9 mouse cellular contexts compared by ENCODE assay signal in genomic region chr14:62492196-62492850, GRCm38 (mm10). TPM values are rescaled to one million over a fixed set of nuclear protein-coding genes. Genes with fewer than 3 reads are reported as not detected.
DNase-seq lines count a peak whose midpoint lies in the region; ATAC-seq lines count a peak whose summit lies in the region.
"Had no signal": no experiment of that assay in that cellular context is flagged by ENCODE, and none has a peak within 500 bp of the region (broad histone marks: within the 10 kb centered on the region; RNA-seq: fewer than 3 reads in every experiment).

No protein-coding gene starts in this region.

- H3K27ac ChIP-seq in kidney, embryonic 15.5 days: no peak overlapping the region
- H3K27ac ChIP-seq: stomach, embryonic 15.5 days had no signal

- ATAC-seq in kidney, embryonic 15.5 days (replicated peaks; ENCODE audit: low FRiP score): no peak

- intact Hi-C loops in gastrocnemius, postnatal 36 days (cut with DNase I): loop anchor here (5.0 kb wide), 1 partner anchor 65 kb away; the partner anchor contains the start of gene Fam124a
- intact Hi-C loops in left cerebral cortex, postnatal 4 days (cut with DNase I): loop anchor here (10.0 kb wide), 2 partner anchors 112 to 442 kb away; no protein-coding TSS in a partner anchor

- no peaks in the 10 kb centered on the region for H3K27me3 ChIP-seq in kidney, embryonic 15.5 days
- H3K27me3 ChIP-seq: stomach, embryonic 15.5 days had no signal

- no peak overlapping the region for H3K4me2 ChIP-seq in kidney, embryonic 15.5 days
- H3K4me2 ChIP-seq: stomach, embryonic 15.5 days had no signal

- no peaks in the 10 kb centered on the region for H3K36me3 ChIP-seq in kidney, embryonic 15.5 days
- H3K36me3 ChIP-seq: stomach, embryonic 15.5 days had no signal

- peak; percentile 68 for DNase-seq in kidney, adult 11 months
- peak; percentile 89 for DNase-seq in embryo, embryonic 10.5 days (ENCODE audit: low spot score)
- DNase-seq in gastrocnemius, postnatal 36 days: peak; percentile 58 to 59
- DNase-seq in kidney, adult 18-20 months: peak; percentile 78
- peak; percentile 87 for DNase-seq in left cerebral cortex, postnatal 4 days
- DNase-seq in neural tube, embryonic 10.5 days (ENCODE audit: extremely low spot score, low spot score): peak; percentile 68
- peak; percentile 86 for DNase-seq in testis, postnatal 10 days (ENCODE audit: low spot score)

- H3K4me1 ChIP-seq in kidney, embryonic 15.5 days: 0 out of 2 replicates have a peak, but pooled peaks cover 5% of the 10 kb centered on the region
- H3K4me1 ChIP-seq: stomach, embryonic 15.5 days had no signal

- H3K9me3 ChIP-seq in kidney, embryonic 15.5 days (replicated peaks): no peaks in the 10 kb centered on the region
- H3K9me3 ChIP-seq: stomach, embryonic 15.5 days had no signal

- 32% methylated on average over 16 of the region's 16 CpGs for WGBS in kidney, embryonic 15.5 days

- no peak overlapping the region for H3K9ac ChIP-seq in kidney, embryonic 15.5 days
- H3K9ac ChIP-seq: stomach, embryonic 15.5 days had no signal

- no peak overlapping the region for H3K4me3 ChIP-seq in kidney, embryonic 15.5 days (replicated peaks)
- H3K4me3 ChIP-seq: stomach, embryonic 15.5 days had no signal

RNA-seq across cellular contexts. Expression of gene Gucy1b2, which starts 36.2 kb away (rescaled TPM):
- not detected in 2 replicates for polyA plus RNA-seq in kidney, embryonic 15.5 days (2015; fragmentation: Nextera tagmentation; extraction: Ambion mirVana)
- not detected for total RNA-seq in gastrocnemius, postnatal 36 days (2021)
- 1 to 10 TPM in 1 of 2 experiments, under 1 TPM in 1; 0.74 to 1.3 TPM for total RNA-seq in left cerebral cortex, postnatal 4 days (2021)
